Mouse (Mus musculus): Measurements from ENCODE around the gene Syvn1. TPM values are rescaled to one million over a fixed set of nuclear protein-coding genes. Genes with fewer than 3 reads are reported as not detected.
"Not testable (repeated sequence)": the region's sequence is repeated elsewhere in the genome, so short reads cannot be mapped to it uniquely, and the experiment has no call there.

Gene Syvn1
- polyA plus RNA-seq, 1 experiment from 2014 or later = 34.9 TPM

- H3K27me3 ChIP-seq (replicated peaks; ENCODE audit: control insufficient read depth, insufficient read depth, low read length) = no peaks in the 10 kb centered on the region
- H3K27ac ChIP-seq (replicated peaks; ENCODE audit: low read depth, low read length) = no peak overlapping the region
- ATAC-seq (ENCODE audit: low read depth) = no peak
- DNase-seq (ENCODE audit: low spot score) = no peak
- H3K4me1 ChIP-seq (ENCODE audit: control insufficient read depth, insufficient read depth, low read length) = no peaks in the 10 kb centered on the region
- no peaks in the 10 kb centered on the region for H3K36me3 ChIP-seq (ENCODE audit: control insufficient read depth, insufficient read depth, low read length)
- H3K9ac ChIP-seq (ENCODE audit: low read depth, low read length) = no peak overlapping the region
- no peak overlapping the region for H3K4me3 ChIP-seq (ENCODE audit: low read depth, low read length)
- H3K4me2 ChIP-seq (ENCODE audit: low read depth, low read length) = no peak overlapping the region
- 72% methylated on average over 14 of the region's 14 CpGs for WGBS
- H3K9me3 ChIP-seq (ENCODE audit: control insufficient read depth, low read length) = no peaks in the 10 kb centered on the region
These were observed 15.7 kb upstream of the Syvn1 start for GRCm38 (mm10) chr19:6030520-6031280.

GRCm38 (mm10) chr19:6035966-6036585 lies 10.3 kb upstream of the Syvn1 start:
- Histone ChIP-seq H3K4me3 (ENCODE audit: low read depth, low read length) (no peak overlapping the region), H3K36me3 (ENCODE audit: control insufficient read depth, insufficient read depth, low read length) (no peaks in the 10 kb centered on the region), H3K4me2 (ENCODE audit: low read depth, low read length) (no peak overlapping the region), H3K27ac (replicated peaks; ENCODE audit: low read depth, low read length) (no peak overlapping the region), H3K9me3 (ENCODE audit: control insufficient read depth, low read length) (no peaks in the 10 kb centered on the region), H3K9ac (ENCODE audit: low read depth, low read length) (no peak overlapping the region), H3K4me1 (ENCODE audit: control insufficient read depth, insufficient read depth, low read length) (no peaks in the 10 kb centered on the region), H3K27me3 (replicated peaks; ENCODE audit: control insufficient read depth, insufficient read depth, low read length) (no peaks in the 10 kb centered on the region)
- no peak for DNase-seq (ENCODE audit: low spot score)
- WGBS = 53% methylated on average over 9 of the region's 9 CpGs
- ATAC-seq (ENCODE audit: low read depth) = no peak

GRCm38 (mm10) chr19:6037695-6038094 lies 8.7 kb upstream of the Syvn1 start:
- no peak for DNase-seq (ENCODE audit: low spot score)

GRCm38 (mm10) chr19:6038326-6038725 lies 8.1 kb upstream of the Syvn1 start:
- Histone ChIP-seq H3K27ac (replicated peaks; ENCODE audit: low read depth, low read length) (no peak overlapping the region), H3K27me3 (replicated peaks; ENCODE audit: control insufficient read depth, insufficient read depth, low read length) (no peaks in the 10 kb centered on the region), H3K9me3 (ENCODE audit: control insufficient read depth, low read length) (no peaks in the 10 kb centered on the region), H3K4me3 (ENCODE audit: low read depth, low read length) (no peak overlapping the region), H3K4me1 (ENCODE audit: control insufficient read depth, insufficient read depth, low read length) (no peaks in the 10 kb centered on the region), H3K4me2 (ENCODE audit: low read depth, low read length) (no peak overlapping the region), H3K36me3 (ENCODE audit: control insufficient read depth, insufficient read depth, low read length) (no peaks in the 10 kb centered on the region), H3K9ac (ENCODE audit: low read depth, low read length) (no peak overlapping the region)
- ATAC-seq (ENCODE audit: low read depth) (no peak), DNase-seq (ENCODE audit: low spot score) (no peak)
- 78% methylated on average over 7 of the region's 7 CpGs for WGBS

More at GRCm38 (mm10) chr19:6037695-6038094, 8.7 kb upstream of the Syvn1 start:
- H3K4me2 ChIP-seq (ENCODE audit: low read depth, low read length) = no peak overlapping the region
- H3K27me3 ChIP-seq (replicated peaks; ENCODE audit: control insufficient read depth, insufficient read depth, low read length) = no peaks in the 10 kb centered on the region
- no peaks in the 10 kb centered on the region for H3K36me3 ChIP-seq (ENCODE audit: control insufficient read depth, insufficient read depth, low read length)
- H3K4me3 ChIP-seq (ENCODE audit: low read depth, low read length) = no peak overlapping the region
- no peaks in the 10 kb centered on the region for H3K4me1 ChIP-seq (ENCODE audit: control insufficient read depth, insufficient read depth, low read length)
- H3K9me3 ChIP-seq (ENCODE audit: control insufficient read depth, low read length) = no peaks in the 10 kb centered on the region
- H3K27ac ChIP-seq (replicated peaks; ENCODE audit: low read depth, low read length) = no peak overlapping the region
- ATAC-seq (ENCODE audit: low read depth) = no peak
- no peak overlapping the region for H3K9ac ChIP-seq (ENCODE audit: low read depth, low read length)

- Histone ChIP-seq H3K27ac (replicated peaks; ENCODE audit: low read depth, low read length) (no peak overlapping the region), H3K4me1 (ENCODE audit: control insufficient read depth, insufficient read depth, low read length) (0 out of 2 replicates have a peak, but pooled peaks cover under 1% of the 10 kb centered on the region), H3K36me3 (ENCODE audit: control insufficient read depth, insufficient read depth, low read length) (no peaks in the 10 kb centered on the region), H3K9ac (ENCODE audit: low read depth, low read length) (no peak overlapping the region), H3K4me2 (ENCODE audit: low read depth, low read length) (no peak overlapping the region), H3K27me3 (replicated peaks; ENCODE audit: control insufficient read depth, insufficient read depth, low read length) (no peaks in the 10 kb centered on the region), H3K9me3 (ENCODE audit: control insufficient read depth, low read length) (no peaks in the 10 kb centered on the region), H3K4me3 (ENCODE audit: low read depth, low read length) (no peak overlapping the region)
- DNase-seq (ENCODE audit: low spot score) (no peak), ATAC-seq (ENCODE audit: low read depth) (no peak)
These were observed 6.4 kb upstream of the Syvn1 start for GRCm38 (mm10) chr19:6040002-6040401.

GRCm38 (mm10) chr19:6042293-6042692 lies 4.1 kb upstream of the Syvn1 start:
- H3K27me3 ChIP-seq (replicated peaks; ENCODE audit: control insufficient read depth, insufficient read depth, low read length) = no peaks in the 10 kb centered on the region
- H3K9ac ChIP-seq (ENCODE audit: low read depth, low read length) = no peak overlapping the region
- no peak overlapping the region for H3K4me2 ChIP-seq (ENCODE audit: low read depth, low read length)
- H3K4me1 ChIP-seq (ENCODE audit: control insufficient read depth, insufficient read depth, low read length) = peaks cover 7% of the 10 kb centered on the region; the same call in 1 of the 2 replicates
- ATAC-seq (ENCODE audit: low read depth) = no peak
- 82% methylated on average over 9 of the region's 9 CpGs for WGBS
- H3K4me3 ChIP-seq (ENCODE audit: low read depth, low read length) = no peak overlapping the region
- H3K27ac ChIP-seq (replicated peaks; ENCODE audit: low read depth, low read length) = no peak overlapping the region
- DNase-seq (ENCODE audit: low spot score) = no peak
- H3K9me3 ChIP-seq (ENCODE audit: control insufficient read depth, low read length) = no peaks in the 10 kb centered on the region
- H3K36me3 ChIP-seq (ENCODE audit: control insufficient read depth, insufficient read depth, low read length) = no peaks in the 10 kb centered on the region

- H3K9ac ChIP-seq (ENCODE audit: low read depth, low read length); H3K9me3 ChIP-seq (ENCODE audit: control insufficient read depth, low read length); ATAC-seq (ENCODE audit: low read depth); H3K27me3 ChIP-seq (replicated peaks; ENCODE audit: control insufficient read depth, insufficient read depth, low read length); H3K4me3 ChIP-seq (ENCODE audit: low read depth, low read length); H3K27ac ChIP-seq (replicated peaks; ENCODE audit: low read depth, low read length); H3K4me2 ChIP-seq (ENCODE audit: low read depth, low read length): not testable (repeated sequence)
- peaks cover 12% of the 10 kb centered on the region for H3K36me3 ChIP-seq (ENCODE audit: control insufficient read depth, insufficient read depth, low read length)
- peaks cover 16% of the 10 kb centered on the region for H3K4me1 ChIP-seq (ENCODE audit: control insufficient read depth, insufficient read depth, low read length)
- DNase-seq (ENCODE audit: low spot score) = peak; percentile 77
- WGBS = 61% methylated on average over 4 of the region's 4 CpGs
These were observed 2.3 kb upstream of the Syvn1 start for GRCm38 (mm10) chr19:6044102-6044501.

GRCm38 (mm10) chr19:6045366-6046293 lies 746 bp upstream of the Syvn1 start:
- Histone ChIP-seq H3K4me3 (ENCODE audit: low read depth, low read length) (peak overlapping the region; percentile 89), H3K27me3 (replicated peaks; ENCODE audit: control insufficient read depth, insufficient read depth, low read length) (no peaks in the 10 kb centered on the region), H3K4me2 (ENCODE audit: low read depth, low read length) (peak overlapping the region; percentile 93), H3K36me3 (ENCODE audit: control insufficient read depth, insufficient read depth, low read length) (peaks cover 27% of the 10 kb centered on the region), H3K27ac (replicated peaks; ENCODE audit: low read depth, low read length) (peak overlapping the region; percentile 96), H3K9me3 (ENCODE audit: control insufficient read depth, low read length) (no peaks in the 10 kb centered on the region), H3K4me1 (ENCODE audit: control insufficient read depth, insufficient read depth, low read length) (peaks cover 16% of the 10 kb centered on the region), H3K9ac (ENCODE audit: low read depth, low read length) (peak overlapping the region; percentile 76)
- DNase-seq (ENCODE audit: low spot score) = peak; percentile 74
- 15% methylated on average over 20 of the region's 20 CpGs for whole genome bisulfite sequencing
- peak; percentile 34 for ATAC-seq (ENCODE audit: low read depth)

Data from embryonic facial prominence, embryonic 14.5 days (tissue).